Comparison of ENCODE assay signal across 8 mouse cellular contexts in the genomic region with DNA sequence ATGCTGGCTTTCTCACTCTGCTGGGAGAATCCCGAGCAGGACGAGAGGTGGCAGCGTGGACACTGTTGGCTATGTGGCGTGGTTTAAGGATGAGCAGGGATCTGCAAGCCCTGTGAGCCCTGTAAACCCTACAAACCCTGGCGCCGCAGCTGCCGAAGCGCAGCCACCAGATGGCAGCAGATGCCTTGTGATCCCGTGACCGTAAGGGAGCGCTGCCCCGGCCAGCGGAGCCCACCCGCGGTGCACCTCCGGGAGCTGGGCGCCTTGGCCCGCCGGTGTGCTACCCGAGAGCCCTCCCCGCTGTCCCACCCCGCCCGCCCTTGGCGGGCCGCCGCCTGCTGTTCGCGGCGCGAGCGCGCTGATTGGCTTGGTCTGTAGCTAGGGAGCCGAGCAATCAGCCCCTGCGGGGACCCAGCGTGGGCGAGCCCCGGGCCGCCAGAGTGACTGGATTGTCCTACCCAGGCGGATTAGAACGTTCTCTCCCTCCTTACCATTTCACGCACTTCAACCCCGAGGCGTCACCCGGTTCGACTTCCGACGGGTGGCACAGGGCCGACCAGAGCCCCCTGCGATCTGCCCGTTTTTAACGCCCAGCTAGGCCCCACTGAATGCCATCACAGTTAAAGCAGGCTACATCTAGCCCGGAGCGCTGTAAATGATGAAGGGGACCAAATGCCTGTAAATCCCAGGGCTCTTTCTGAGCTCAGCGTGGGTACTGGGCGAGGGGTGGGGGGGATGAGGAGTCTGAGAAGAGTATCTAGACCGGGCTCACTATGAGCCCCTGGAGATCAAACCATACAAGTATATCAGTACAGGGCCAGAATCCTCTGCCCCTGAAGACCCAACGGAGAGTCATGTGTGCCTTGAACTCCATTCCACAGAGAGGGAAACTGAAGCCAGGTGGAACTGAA. TPM values are rescaled to one million over a fixed set of nuclear protein-coding genes. Genes with fewer than 3 reads are reported as not detected.
DNase-seq lines count a peak whose midpoint lies in the region; ATAC-seq and TF ChIP-seq lines count a peak whose summit lies in the region.

No protein-coding gene starts in this region.

- no peaks in the 10 kb centered on the region for H3K4me1 ChIP-seq in hindbrain, embryonic 11.5 days (replicated peaks; ENCODE audit: control insufficient read depth, insufficient read depth, low read length)
- no peaks in the 10 kb centered on the region for H3K4me1 ChIP-seq in lung, postnatal 0 days (ENCODE audit: insufficient read depth, low read depth, low read length)

- H3K4me3 ChIP-seq in hindbrain, embryonic 11.5 days (ENCODE audit: low read depth, low read length), result peak overlapping the region; percentile 50
- H3K4me3 ChIP-seq in lung, postnatal 0 days (ENCODE audit: low read depth, low read length), result peak overlapping the region; percentile 51

- ATAC-seq in hindbrain, embryonic 11.5 days (ENCODE audit: low FRiP score), result peak; percentile 92
- ATAC-seq in lung, postnatal 0 days, result peak; percentile 95

- no peak for TF ChIP-seq EP300 in lung, postnatal 0 days (IDR thresholded peaks at IDR 0.05)

- no peaks in the 10 kb centered on the region for H3K9me3 ChIP-seq in hindbrain, embryonic 11.5 days (ENCODE audit: control insufficient read depth, low read length)
- no peaks in the 10 kb centered on the region for H3K9me3 ChIP-seq in lung, postnatal 0 days (ENCODE audit: low read length)

- 2% methylated on average over 43 of the region's 57 CpGs for WGBS in hindbrain, embryonic 11.5 days
- 2% methylated on average over 52 of the region's 57 CpGs for WGBS in lung, postnatal 0 days

- H3K27ac ChIP-seq in hindbrain, embryonic 11.5 days (ENCODE audit: low read depth, low read length), result no peak overlapping the region; the same call in 1 of the 2 replicates
- H3K27ac ChIP-seq in lung, postnatal 0 days (ENCODE audit: low read length), result no peak overlapping the region

- peak; percentile 93 for DNase-seq in NIH3T3 (ENCODE audit: low read depth)
- peak; percentile 92 for DNase-seq in cerebellum, adult 9-11 months
- DNase-seq in frontal cortex, adult 2 months (ENCODE audit: extremely low spot score in 1 of 2, low spot score in 1 of 2), result peak; percentile 77 to 93
- peak; percentile 95 for DNase-seq in hindbrain, embryonic 11.5 days (ENCODE audit: low spot score)
- peak; percentile 91 to 93 for DNase-seq in layer of hippocampus, postnatal 10 days (ENCODE audit: low spot score in 2 of 2)
- peak; percentile 91 for DNase-seq in lung, postnatal 0 days (ENCODE audit: low spot score)
- DNase-seq in ovary, postnatal 14 days (ENCODE audit: low spot score), result peak; percentile 89
- peak; percentile 89 for DNase-seq in thymus, postnatal 14 days

- H3K36me3 ChIP-seq in hindbrain, embryonic 11.5 days (ENCODE audit: control insufficient read depth, insufficient read depth, low read length), result no peaks in the 10 kb centered on the region
- H3K36me3 ChIP-seq in lung, postnatal 0 days (ENCODE audit: insufficient read depth, low read length), result no peaks in the 10 kb centered on the region

- peak overlapping the region; percentile 64 for H3K9ac ChIP-seq in hindbrain, embryonic 11.5 days (ENCODE audit: low read depth, low read length)
- peak overlapping the region; percentile 44 for H3K9ac ChIP-seq in lung, postnatal 0 days (replicated peaks; ENCODE audit: low read depth)

- H3K4me2 ChIP-seq in hindbrain, embryonic 11.5 days (replicated peaks; ENCODE audit: low read depth, low read length), result peak overlapping the region; percentile 79
- H3K4me2 ChIP-seq in lung, postnatal 0 days (replicated peaks; ENCODE audit: low read depth, low read length), result peak overlapping the region; percentile 94

- TF ChIP-seq CTCF in lung, postnatal 0 days (IDR thresholded peaks at IDR 0.05), result peak; percentile 95

- H3K27me3 ChIP-seq in hindbrain, embryonic 11.5 days (ENCODE audit: control insufficient read depth, insufficient read depth, low read length), result no peaks in the 10 kb centered on the region
- H3K27me3 ChIP-seq in lung, postnatal 0 days (replicated peaks; ENCODE audit: insufficient read depth, low read length), result no peaks in the 10 kb centered on the region

RNA-seq across cellular contexts. Expression of a gene that starts 38.0 kb away (rescaled TPM):
- 35.5 and 39.9 TPM in 2 replicates for polyA plus RNA-seq in frontal cortex, adult 2 months (2012; rRNA removed)
- polyA plus RNA-seq in hindbrain, embryonic 11.5 days (2014; fragmentation: Nextera tagmentation; extraction: Ambion mirVana), result 34.7 and 40.2 TPM in 2 replicates
- 10 to 100 TPM; 33.5 to 42.2 TPM for total RNA-seq in layer of hippocampus, postnatal 10 days (2021)
- polyA plus RNA-seq in lung, postnatal 0 days (2015; fragmentation: Nextera tagmentation; extraction: Ambion mirVana), result 32.8 and 33.9 TPM in 2 replicates

RNA-seq across cellular contexts. Expression of a gene that starts 46.0 kb away (rescaled TPM):
- 15.8 and 19.0 TPM in 2 replicates for polyA plus RNA-seq in frontal cortex, adult 2 months (2012; rRNA removed)
- 56.6 and 60.5 TPM in 2 replicates for polyA plus RNA-seq in hindbrain, embryonic 11.5 days (2014; fragmentation: Nextera tagmentation; extraction: Ambion mirVana)
- total RNA-seq in layer of hippocampus, postnatal 10 days (2021), result 10 to 100 TPM in 1 of 2 experiments, 1 to 10 TPM in 1; 9.4 to 11.4 TPM
- polyA plus RNA-seq in lung, postnatal 0 days (2015; fragmentation: Nextera tagmentation; extraction: Ambion mirVana), result 2.9 and 3.6 TPM in 2 replicates
